In genomic region chr1:59967291-59967690, GRCm38 (mm10) we compare ENCODE assay signal across 8 mouse cellular contexts. TPM values are rescaled to one million over a fixed set of nuclear protein-coding genes. Genes with fewer than 3 reads are reported as not detected.
DNase-seq lines count a peak whose midpoint lies in the region; ATAC-seq lines count a peak whose summit lies in the region.

No protein-coding gene starts in this region.

- peaks cover 34% of the 10 kb centered on the region for H3K36me3 ChIP-seq in heart, embryonic 12.5 days

- H3K27me3 ChIP-seq in heart, embryonic 12.5 days (replicated peaks), result no peaks in the 10 kb centered on the region

- H3K27ac ChIP-seq in heart, embryonic 12.5 days (ENCODE audit: poor library complexity, severe bottlenecking), result no peak overlapping the region

- no peak overlapping the region for H3K4me2 ChIP-seq in heart, embryonic 12.5 days

- H3K9ac ChIP-seq in heart, embryonic 12.5 days, result no peak overlapping the region

- no peak overlapping the region for H3K4me3 ChIP-seq in heart, embryonic 12.5 days

- WGBS in heart, embryonic 12.5 days, result 84% methylated on average over 4 of the region's 4 CpGs

- H3K9me3 ChIP-seq in heart, embryonic 12.5 days (replicated peaks), result peaks cover 6% of the 10 kb centered on the region; the same call in 1 of the 2 replicates

- ATAC-seq in heart, embryonic 12.5 days (ENCODE audit: insufficient number of reproducible peaks, low FRiP score), result no peak

- intact Hi-C loops in heart, postnatal 10 days (cut with DNase I), result loop anchor here (1.0 to 5.0 kb wide), 2 partner anchors 50 to 83 kb away; no protein-coding TSS in a partner anchor

- H3K4me1 ChIP-seq in heart, embryonic 12.5 days (replicated peaks), result 0 out of 2 replicates have a peak, but pooled peaks cover 3% of the 10 kb centered on the region

- peak; percentile 28 for DNase-seq in heart, adult 8-10 months (ENCODE audit: low spot score)
- DNase-seq in A20 (ENCODE audit: low read depth, low spot score) (peak; percentile 26), adipocyte (ENCODE audit: low spot score) (peak; percentile 6)
- DNase-seq in heart, postnatal 10 days, result peak; percentile 36 to 43
- DNase-seq in retina, postnatal 7 days (ENCODE audit: low read depth, low spot score), result peak; percentile 2
- no peak for DNase-seq in right cerebral cortex, postnatal 25 days
- DNase-seq in frontal cortex, postnatal 10 days (ENCODE audit: low spot score in 2 of 2), result no peak

RNA-seq across cellular contexts. Expression of gene Fam117b, which starts 54.5 kb away (rescaled TPM):
- 10 to 100 TPM; 12.8 to 16.0 (median 15.8) TPM for total RNA-seq in heart, adult 8-10 months (2022)
- 6.6 and 7.8 TPM in 2 replicates for polyA plus RNA-seq in heart, embryonic 12.5 days (2016; fragmentation: Nextera tagmentation; extraction: Ambion mirVana)
- total RNA-seq in heart, postnatal 10 days (2021), result 10 to 100 TPM; 15.8 to 26.9 TPM

Comparison
In these comparisons a context has a peak if more than half of its experiments do, and no peak if none do; other contexts are left out.
1. DNase-seq: peak in heart, adult 8-10 months (single experiment), A20 (single experiment), adipocyte (single experiment), heart, postnatal 10 days (2 of 2) and retina, postnatal 7 days (single experiment); none in right cerebral cortex, postnatal 25 days (single experiment) and frontal cortex, postnatal 10 days (0 of 2).